Mouse (Mus musculus) G1E (cell line): ENCODE results near the gene Ulk4. TPM values are rescaled to one million over a fixed set of nuclear protein-coding genes. Genes with fewer than 3 reads are reported as not detected.

Experiments used
- ATAC-seq: 2 replicates; pipeline ENCODE4 v1.8.0; 2016; ENCODE audit warnings: mild to moderate bottlenecking; ENCODE audit not compliant: insufficient number of reproducible peaks, poor library complexity, low FRiP score, severe bottlenecking; ENCODE audit errors: extremely low read depth
- DNase-seq: peaks from one replicate; pipeline ENCODE4 v3.0.0; 2012; ENCODE audit warnings: low spot score
- H3K27me3 ChIP-seq: 2 replicates; pipeline ENCODE4 v1.6.1; 2012; ENCODE audit warnings: mild to moderate bottlenecking, low read length, inconsistent platforms; ENCODE audit not compliant: insufficient read depth
- H3K36me3 ChIP-seq: replicated peaks from 2 replicates; pipeline ENCODE3; 2012; ENCODE audit warnings: mild to moderate bottlenecking, inconsistent platforms
- H3K4me1 ChIP-seq: 2 replicates; pipeline ENCODE4 v1.6.1; 2012; ENCODE audit warnings: low read depth, low read length, inconsistent platforms, mixed read lengths; ENCODE audit not compliant: insufficient read depth
- H3K4me3 ChIP-seq: 2 replicates; pipeline ENCODE4 v1.5.1; 2012; ENCODE audit warnings: low read depth, mild to moderate bottlenecking, inconsistent platforms, low read length, moderate library complexity, mixed read lengths
- H3K9me3 ChIP-seq: replicated peaks from 2 replicates; pipeline ENCODE4 v1.6.1; 2012; ENCODE audit warnings: inconsistent platforms
- CTCF ChIP-seq: IDR thresholded peaks from 2 replicates; pipeline ENCODE4 v1.5.1; 2012; ENCODE audit warnings: low read depth, low read length, inconsistent platforms, mixed read lengths
- GATA1 ChIP-seq: IDR thresholded peaks from 2 replicates; pipeline ENCODE4 v1.6.1; 2012; ENCODE audit warnings: borderline replicate concordance, low read length, inconsistent platforms, mixed read lengths
- GATA2 ChIP-seq: IDR thresholded peaks from 2 replicates; pipeline ENCODE4 v1.6.1; 2012; ENCODE audit warnings: low read depth, low read length, inconsistent platforms, borderline replicate concordance
- POLR2AphosphoS5 ChIP-seq: IDR thresholded peaks from 2 replicates; pipeline ENCODE4 v1.6.1; 2012; ENCODE audit warnings: low read depth, low read length, inconsistent platforms; ENCODE audit not compliant: insufficient replicate concordance
- TAL1 ChIP-seq: conservative IDR thresholded peaks from 2 replicates; pipeline ENCODE4 v1.6.1; 2012; ENCODE audit warnings: low read depth, low read length, inconsistent platforms, mixed read lengths
- polyA plus RNA-seq: library from polyadenylated mRNA; stranded (reverse); fragments of >175 nt; gene quantifications from 2 replicates; pipeline ENCODE4 v1.2.3, GENCODE M21; 2012
- total RNA-seq, 2 experiments: library from RNA; stranded (forward) in 1 of 2; stranded (reverse) in 1 of 2; fragments of 200-1000 nt in 1 of 2; fragments of >200 nt in 1 of 2; fragmentation: Nextera tagmentation in 1 of 2; gene quantifications; 2 replicates each; pipeline ENCODE4 v1.2.3; 2014 to 2017

The Ulk4 gene
- total and polyA plus RNA-seq, 3 experiments = 0.52 to 3.2 (median 1.6) TPM

- no peak for ATAC-seq
- H3K27me3 ChIP-seq = peaks cover 16% of the 10 kb centered on the region; the same call in 1 of the 2 replicates
- H3K4me1 ChIP-seq = no peaks in the 10 kb centered on the region
- TF ChIP-seq CTCF = no peak
- no peak for TF ChIP-seq POLR2AphosphoS5
- TF ChIP-seq GATA2 = no peak
- TF ChIP-seq TAL1 = no peak
- TF ChIP-seq GATA1 = no peak
- H3K4me3 ChIP-seq = no peak overlapping the region
- no peaks in the 10 kb centered on the region for H3K9me3 ChIP-seq
- DNase-seq = no peak
- H3K36me3 ChIP-seq = no peaks in the 10 kb centered on the region
Observed at GRCm38 (mm10) chr9:121001681-121002540, 275.1 kb downstream of the Ulk4 start.

GRCm38 (mm10) chr9:121000641-121001320 is 276.2 kb downstream of the Ulk4 start:
- TF ChIP-seq TAL1 (no peak), GATA2 (no peak), GATA1 (no peak), POLR2AphosphoS5 (no peak), CTCF (no peak)
- Histone ChIP-seq H3K9me3 (no peaks in the 10 kb centered on the region), H3K27me3 (peaks cover 16% of the 10 kb centered on the region; the same call in 1 of the 2 replicates), H3K36me3 (no peaks in the 10 kb centered on the region), H3K4me3 (no peak overlapping the region), H3K4me1 (no peaks in the 10 kb centered on the region)
- ATAC-seq (no peak), DNase-seq (no peak)

- Histone ChIP-seq H3K36me3 (no peaks in the 10 kb centered on the region), H3K9me3 (no peaks in the 10 kb centered on the region), H3K4me3 (no peak overlapping the region), H3K27me3 (peaks cover 20% of the 10 kb centered on the region; the same call in 1 of the 2 replicates), H3K4me1 (no peaks in the 10 kb centered on the region)
- ATAC-seq (no peak), DNase-seq (no peak)
- TF ChIP-seq TAL1 (no peak), CTCF (no peak), POLR2AphosphoS5 (no peak), GATA2 (no peak), GATA1 (no peak)
Observed at GRCm38 (mm10) chr9:120998696-120999095, 278.3 kb downstream of the Ulk4 start.

GRCm38 (mm10) chr9:120994223-120995155 is 282.5 kb downstream of the Ulk4 start:
- Histone ChIP-seq H3K9me3 (no peaks in the 10 kb centered on the region), H3K4me1 (no peaks in the 10 kb centered on the region), H3K36me3 (no peaks in the 10 kb centered on the region), H3K27me3 (peaks cover 16% of the 10 kb centered on the region), H3K4me3 (no peak overlapping the region)
- ATAC-seq (no peak), DNase-seq (no peak)
- no peak for TF ChIP-seq GATA2
- no peak for TF ChIP-seq TAL1
- no peak for TF ChIP-seq GATA1
- no peak for TF ChIP-seq POLR2AphosphoS5
- TF ChIP-seq CTCF = no peak

GRCm38 (mm10) chr9:120993004-120993403 is 284.0 kb downstream of the Ulk4 start:
- Histone ChIP-seq H3K36me3 (no peaks in the 10 kb centered on the region), H3K4me1 (no peaks in the 10 kb centered on the region), H3K27me3 (peaks cover 16% of the 10 kb centered on the region), H3K9me3 (no peaks in the 10 kb centered on the region), H3K4me3 (no peak overlapping the region)
- TF ChIP-seq CTCF (no peak), GATA1 (no peak), GATA2 (no peak), POLR2AphosphoS5 (no peak), TAL1 (no peak)
- no peak for ATAC-seq
- no peak for DNase-seq

GRCm38 (mm10) chr9:120991801-120992200 is 285.2 kb downstream of the Ulk4 start:
- no peak for ATAC-seq
- no peak for TF ChIP-seq POLR2AphosphoS5
- TF ChIP-seq GATA1 = no peak
- TF ChIP-seq TAL1 = no peak
- no peak for TF ChIP-seq CTCF
- TF ChIP-seq GATA2 = no peak
- no peak for DNase-seq
- H3K4me1 ChIP-seq = no peaks in the 10 kb centered on the region
- peaks cover 18% of the 10 kb centered on the region for H3K27me3 ChIP-seq
- no peaks in the 10 kb centered on the region for H3K36me3 ChIP-seq
- no peak overlapping the region for H3K4me3 ChIP-seq
- H3K9me3 ChIP-seq = no peaks in the 10 kb centered on the region
